Mouse (Mus musculus) adrenal gland, adult 18-20 months (tissue): ENCODE data around the gene Gm43738. TPM values are rescaled to one million over a fixed set of nuclear protein-coding genes. Genes with fewer than 3 reads are reported as not detected.
"Not testable (repeated sequence)": the region's sequence is repeated elsewhere in the genome, so short reads cannot be mapped to it uniquely, and the experiment has no call there.

ENCODE experiments used
- DNase-seq, 2 experiments: peaks; one replicate each; pipeline ENCODE4 v3.0.0; 2021 to 2022; ENCODE audit warnings: low spot score in 2 of 2
- total RNA-seq, 2 experiments: library from RNA; stranded (reverse); gene quantifications; 1 replicate in 1 of 2; 2 replicates in 1 of 2; pipeline ENCODE4 v1.2.3; 2021

The Gm43738 gene
- total RNA-seq, 2 experiments from 2014 or later: not detected

- no peak for DNase-seq
These were observed 1.8 kb upstream of the Gm43738 start for GRCm38 (mm10) chr3:89102495-89103290.

GRCm38 (mm10) chr3:89101812-89102494 is 1.1 kb upstream of the Gm43738 start, which contains the start of gene Fdps:
TSS of gene Fdps (minus strand) at chr3:89101959.
- peak; percentile 81 to 82 for DNase-seq

- DNase-seq: peak in 1 of 2 experiments; percentile 32
These were observed 536 bp upstream of the Gm43738 start for GRCm38 (mm10) chr3:89101459-89101811.

- DNase-seq: no peak
These were observed 6.9 kb downstream of the Gm43738 start for GRCm38 (mm10) chr3:89094021-89094420.

- peak; percentile 81 to 82 for DNase-seq
These were observed 7.7 kb downstream of the Gm43738 start, which contains the start of gene Rusc1 for GRCm38 (mm10) chr3:89093175-89093574. TSS of gene Rusc1 (minus strand) at chr3:89093311.

- DNase-seq: no peak
These were observed 8.3 kb downstream of the Gm43738 start for GRCm38 (mm10) chr3:89092509-89093090.

GRCm38 (mm10) chr3:89091811-89092508 is 8.9 kb downstream of the Gm43738 start:
- no peak for DNase-seq

GRCm38 (mm10) chr3:89090694-89091655 is 9.9 kb downstream of the Gm43738 start:
- peak; percentile 91 to 93 for DNase-seq

GRCm38 (mm10) chr3:89089882-89090591 is 10.9 kb downstream of the Gm43738 start:
- peak; percentile 79 to 80 for DNase-seq

- DNase-seq: no peak
These were observed 11.9 kb downstream of the Gm43738 start for GRCm38 (mm10) chr3:89088974-89089373.

GRCm38 (mm10) chr3:89087338-89088110 is 13.4 kb downstream of the Gm43738 start:
- peak; percentile 80 to 83 for DNase-seq

- DNase-seq: no peak
These were observed 16.2 kb downstream of the Gm43738 start for GRCm38 (mm10) chr3:89084654-89085190.

GRCm38 (mm10) chr3:89084133-89084532 is 16.8 kb downstream of the Gm43738 start:
- DNase-seq: no peak

- DNase-seq: not testable (repeated sequence)
These were observed 18.6 kb downstream of the Gm43738 start for GRCm38 (mm10) chr3:89082287-89082686.

GRCm38 (mm10) chr3:89077383-89077782 is 23.5 kb downstream of the Gm43738 start:
- no peak for DNase-seq

GRCm38 (mm10) chr3:89067265-89067664 is 33.6 kb downstream of the Gm43738 start:
- DNase-seq: no peak

GRCm38 (mm10) chr3:89061696-89062095 is 39.2 kb downstream of the Gm43738 start:
- no peak for DNase-seq

- no peak for DNase-seq
These were observed 42.1 kb downstream of the Gm43738 start for GRCm38 (mm10) chr3:89058783-89059182.
